Mouse (Mus musculus) heart, embryonic 14.5 days (tissue): Measurements from ENCODE around the gene Ttc21b. TPM values are rescaled to one million over a fixed set of nuclear protein-coding genes. Genes with fewer than 3 reads are reported as not detected.

ENCODE experiments used
- ATAC-seq: fragments of 200-750 bp; cut with Nextera tagmentation; 2 replicates; pipeline ENCODE4 v1.8.0; 2017; ENCODE audit warnings: low read depth, moderate TSS enrichment; ENCODE audit not compliant: insufficient number of reproducible peaks, insufficient read depth, low FRiP score
- H3K27ac ChIP-seq, 2 experiments: fragments of 200-500 bp in 1 of 2; fragments of 300-500 bp in 1 of 2; sonication (generic) in 1 of 2; replicated peaks in 1 of 2; 2 replicates each; pipeline ENCODE4 v1.5.1; 2012 to 2014; ENCODE audit warnings: low read depth in 2 of 2, low read length in 2 of 2, control low read depth in 1 of 2, mild to moderate bottlenecking in 1 of 2, mixed read lengths in 1 of 2; ENCODE audit not compliant: control insufficient read depth in 1 of 2, insufficient read depth in 1 of 2
- H3K27me3 ChIP-seq: fragments of 300-500 bp; sonication (generic); 2 replicates; pipeline ENCODE4 v1.6.1; 2014; ENCODE audit warnings: mild to moderate bottlenecking, low read length, control low read depth; ENCODE audit not compliant: control insufficient read depth, insufficient read depth
- H3K36me3 ChIP-seq: fragments of 300-500 bp; sonication (generic); 2 replicates; pipeline ENCODE4 v1.6.1; 2014; ENCODE audit warnings: mild to moderate bottlenecking, control low read depth, low read length, mixed read lengths; ENCODE audit not compliant: control insufficient read depth, insufficient read depth
- H3K4me1 ChIP-seq, 2 experiments: fragments of 200-500 bp in 1 of 2; fragments of 300-500 bp in 1 of 2; sonication (generic) in 1 of 2; 2 replicates each; pipeline ENCODE4 v1.6.1; 2012 to 2014; ENCODE audit warnings: low read length in 2 of 2, control low read depth in 1 of 2, mixed read lengths in 1 of 2; ENCODE audit not compliant: control insufficient read depth in 2 of 2, insufficient read depth in 2 of 2
- H3K4me2 ChIP-seq: fragments of 300-500 bp; sonication (generic); 2 replicates; pipeline ENCODE4 v1.6.1; 2014; ENCODE audit warnings: mild to moderate bottlenecking, low read length
- H3K4me3 ChIP-seq, 2 experiments: fragments of 200-500 bp in 1 of 2; fragments of 300-500 bp in 1 of 2; sonication (generic) in 1 of 2; 2 replicates each; pipeline ENCODE4 v1.5.1; 2012 to 2014; ENCODE audit warnings: low read length in 2 of 2, mild to moderate bottlenecking in 2 of 2, control low read depth in 1 of 2, low read depth in 1 of 2, moderate library complexity in 1 of 2; ENCODE audit not compliant: control insufficient read depth in 1 of 2, insufficient read depth in 1 of 2
- H3K9ac ChIP-seq: fragments of 300-500 bp; sonication (generic); 2 replicates; pipeline ENCODE4 v1.6.1; 2014; ENCODE audit warnings: mild to moderate bottlenecking, low read length
- H3K9me3 ChIP-seq: fragments of 300-500 bp; sonication (generic); 2 replicates; pipeline ENCODE4 v1.6.1; 2016; ENCODE audit warnings: low read length, control low read depth; ENCODE audit not compliant: control insufficient read depth
- WGBS: fragments of 180-500 bp; shearing (Covaris S2); extraction: QIAGEN DNeasy Blood & Tissue Kit; methylation state at CpG from one replicate; pipeline ENCODE4 v1.1.7; 2014; 5-methylcytosine and 5-hydroxymethylcytosine counted together
- polyA plus RNA-seq: library from polyadenylated mRNA; unstranded; fragments of >200 nt; fragmentation: Nextera tagmentation; extraction: Ambion mirVana; gene quantifications from 2 replicates; pipeline ENCODE4 v1.2.1, GENCODE M21; 2014

Gene Ttc21b
- polyA plus RNA-seq, 1 experiment from 2014 or later = 6.0 TPM

DNA sequence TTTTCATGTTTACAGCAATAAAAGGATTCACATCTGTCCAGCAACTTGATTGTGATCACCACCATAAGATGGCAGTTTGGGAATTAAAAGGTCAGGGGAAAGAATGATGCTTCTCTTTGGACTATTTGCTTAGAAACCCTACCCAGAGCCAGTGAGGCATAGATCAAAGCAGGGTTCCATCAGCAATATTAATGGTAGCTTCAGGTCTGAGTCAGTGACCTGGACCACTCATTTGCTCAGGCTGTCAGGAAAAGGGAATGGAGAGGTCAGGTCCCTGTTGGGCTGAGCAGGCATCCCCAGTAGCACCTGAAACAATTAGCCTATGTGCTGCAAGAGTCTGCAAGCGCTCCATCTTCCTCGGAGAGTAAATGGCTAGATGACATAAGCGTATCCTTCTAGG is 84.8 kb downstream of the Ttc21b start:
- Histone ChIP-seq H3K36me3 (no peaks in the 10 kb centered on the region), H3K4me3 (no peak overlapping the region), H3K9ac (no peak overlapping the region), H3K27ac (no peak overlapping the region), H3K4me2 (no peak overlapping the region), H3K27me3 (no peaks in the 10 kb centered on the region), H3K9me3 (no peaks in the 10 kb centered on the region), H3K4me1 (no peaks in the 10 kb centered on the region)
- ATAC-seq = no peak
- 95% methylated on average over 3 of the region's 3 CpGs for WGBS

DNA sequence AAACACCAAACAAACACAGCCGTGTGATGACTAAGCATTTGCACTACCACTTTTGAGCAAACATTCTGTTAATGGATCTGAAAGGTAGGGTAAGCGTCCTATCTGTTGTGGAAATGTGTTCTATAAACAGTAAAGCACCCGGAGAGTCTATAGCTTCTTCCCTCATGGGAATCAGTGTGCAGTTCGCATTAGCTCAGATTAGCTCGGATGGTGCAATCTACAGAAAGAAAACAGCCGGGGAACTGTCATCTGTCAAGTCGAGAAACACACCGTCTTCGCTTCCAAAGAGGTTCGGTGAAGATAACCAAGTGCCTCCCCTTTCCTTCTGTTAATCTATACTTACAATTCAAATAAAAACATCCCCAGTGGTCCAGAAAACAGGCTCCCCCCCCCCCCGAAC is 85.7 kb downstream of the Ttc21b start:
- H3K36me3 ChIP-seq = no peaks in the 10 kb centered on the region
- H3K27me3 ChIP-seq = no peaks in the 10 kb centered on the region
- H3K4me1 ChIP-seq = no peaks in the 10 kb centered on the region
- no peak overlapping the region for H3K9ac ChIP-seq
- ATAC-seq = no peak
- no peak overlapping the region for H3K4me3 ChIP-seq
- H3K4me2 ChIP-seq = no peak overlapping the region
- no peaks in the 10 kb centered on the region for H3K9me3 ChIP-seq
- WGBS = 16% methylated on average over 11 of the region's 11 CpGs
- H3K27ac ChIP-seq = no peak overlapping the region

DNA sequence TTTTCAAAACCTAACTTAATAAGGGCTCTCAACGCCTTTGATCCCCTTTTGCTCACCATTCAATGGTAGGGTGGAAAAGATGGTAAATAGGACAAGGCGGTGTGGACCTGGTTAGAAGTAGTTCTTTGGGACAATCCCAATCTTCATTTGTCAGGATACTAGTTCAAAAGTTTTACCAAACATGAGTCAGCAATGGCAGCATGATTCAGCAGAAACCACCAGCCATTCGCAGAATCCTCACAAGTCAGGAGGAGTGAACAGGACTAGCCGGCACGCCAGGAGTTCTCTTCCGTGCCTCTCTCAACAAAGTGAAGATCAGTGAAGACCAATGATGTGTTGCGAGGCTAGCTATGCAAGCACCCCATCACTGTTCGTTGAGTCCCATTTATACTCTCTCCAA is 91.4 kb downstream of the Ttc21b start:
- no peak overlapping the region for H3K4me2 ChIP-seq
- no peaks in the 10 kb centered on the region for H3K27me3 ChIP-seq
- no peaks in the 10 kb centered on the region for H3K4me1 ChIP-seq
- no peaks in the 10 kb centered on the region for H3K36me3 ChIP-seq
- no peaks in the 10 kb centered on the region for H3K9me3 ChIP-seq
- no peak for ATAC-seq
- no peak overlapping the region for H3K9ac ChIP-seq
- no peak overlapping the region for H3K4me3 ChIP-seq
- no peak overlapping the region for H3K27ac ChIP-seq
- 85% methylated on average over 8 of the region's 8 CpGs for WGBS

DNA sequence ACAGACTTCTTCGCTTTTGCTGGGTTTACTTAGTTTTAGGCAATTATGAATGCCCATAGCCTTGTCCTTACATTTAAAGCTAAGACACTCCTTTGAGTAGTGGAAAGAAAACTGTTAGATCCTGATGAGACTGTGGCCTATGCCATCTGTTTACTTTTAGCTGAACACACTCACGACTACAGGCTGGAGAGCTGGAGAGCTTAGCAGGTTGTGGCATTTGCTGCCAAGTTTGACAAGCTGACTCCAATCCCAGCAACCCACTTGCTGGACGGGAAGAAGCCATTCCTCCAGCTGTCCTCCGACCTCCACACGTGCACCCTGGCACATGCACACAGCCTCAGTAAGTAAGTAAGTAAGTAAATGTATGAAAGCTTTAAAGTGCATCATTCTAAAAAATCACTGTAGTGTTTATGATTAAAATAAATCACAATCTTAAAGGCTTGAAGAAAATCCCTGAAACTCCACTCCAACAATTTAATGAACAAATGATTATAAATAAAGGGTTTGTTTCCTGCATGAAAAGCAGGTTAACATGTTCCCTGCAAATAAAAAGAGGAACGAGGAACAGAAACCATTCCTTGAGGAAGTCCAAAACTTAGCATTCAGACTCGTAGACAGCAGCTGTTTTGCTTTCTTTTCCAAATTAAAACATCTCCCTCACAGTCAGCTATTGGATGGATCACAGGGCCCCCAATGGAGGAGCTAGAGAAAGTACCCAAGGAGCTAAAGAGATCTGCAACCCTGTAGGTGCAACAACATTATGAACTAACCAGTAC is 98.1 kb downstream of the Ttc21b start:
- no peak overlapping the region for H3K4me2 ChIP-seq
- no peaks in the 10 kb centered on the region for H3K9me3 ChIP-seq
- WGBS = 62% methylated on average over 7 of the region's 7 CpGs
- no peaks in the 10 kb centered on the region for H3K36me3 ChIP-seq
- no peak for ATAC-seq
- H3K4me1 ChIP-seq = no peaks in the 10 kb centered on the region
- no peak overlapping the region for H3K27ac ChIP-seq
- no peaks in the 10 kb centered on the region for H3K27me3 ChIP-seq
- no peak overlapping the region for H3K4me3 ChIP-seq
- no peak overlapping the region for H3K9ac ChIP-seq

DNA sequence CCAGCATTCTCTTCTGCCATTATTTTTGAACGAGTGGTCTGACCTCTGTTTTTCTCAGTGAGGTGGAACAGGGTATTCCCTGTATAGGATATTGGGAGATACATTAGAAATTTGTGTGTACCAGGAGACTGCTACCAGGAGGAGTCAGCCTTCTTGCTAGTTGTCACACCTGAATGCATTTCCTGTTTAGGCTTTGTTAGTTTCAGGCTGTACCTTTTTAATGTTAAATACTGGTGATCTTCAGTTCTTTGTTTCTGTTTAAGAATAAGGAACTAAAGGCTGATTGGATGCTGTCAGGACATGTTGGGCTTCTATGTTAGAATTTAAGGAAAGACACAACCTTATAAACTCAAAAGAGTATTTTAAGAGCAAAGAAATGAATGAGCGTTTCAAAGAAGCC is 105.0 kb downstream of the Ttc21b start:
- no peaks in the 10 kb centered on the region for H3K36me3 ChIP-seq
- H3K4me1 ChIP-seq = no peaks in the 10 kb centered on the region
- H3K27me3 ChIP-seq = no peaks in the 10 kb centered on the region
- H3K4me2 ChIP-seq = no peak overlapping the region
- H3K4me3 ChIP-seq = no peak overlapping the region
- no peaks in the 10 kb centered on the region for H3K9me3 ChIP-seq
- ATAC-seq = no peak
- no peak overlapping the region for H3K27ac ChIP-seq
- WGBS = 66% methylated on average over 2 of the region's 2 CpGs
- no peak overlapping the region for H3K9ac ChIP-seq

DNA sequence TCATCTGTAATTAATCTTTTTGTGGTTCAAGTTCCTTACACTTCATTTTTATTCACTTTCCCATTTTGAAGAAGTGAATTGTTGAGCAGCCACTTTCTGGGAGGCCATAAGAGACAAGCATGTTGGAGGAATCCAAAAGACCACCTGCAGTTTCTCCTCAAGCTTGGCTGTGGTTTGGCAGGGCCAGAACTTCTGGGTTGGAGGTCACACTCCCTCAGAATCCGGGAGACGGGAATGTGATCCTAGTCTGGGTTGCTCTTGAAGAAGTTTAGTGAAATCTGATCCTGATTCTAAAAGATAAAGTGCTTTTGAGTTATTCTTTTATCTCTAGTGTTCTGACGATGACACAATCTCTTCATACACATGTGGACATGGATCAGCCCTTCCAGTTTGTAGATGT is 105.9 kb downstream of the Ttc21b start:
- Histone ChIP-seq H3K9me3 (no peaks in the 10 kb centered on the region), H3K27me3 (no peaks in the 10 kb centered on the region), H3K4me2 (no peak overlapping the region), H3K4me1 (no peaks in the 10 kb centered on the region), H3K4me3 (no peak overlapping the region), H3K9ac (no peak overlapping the region), H3K36me3 (no peaks in the 10 kb centered on the region), H3K27ac (no peak overlapping the region)
- WGBS = 39% methylated on average over 3 of the region's 3 CpGs
- no peak for ATAC-seq

DNA sequence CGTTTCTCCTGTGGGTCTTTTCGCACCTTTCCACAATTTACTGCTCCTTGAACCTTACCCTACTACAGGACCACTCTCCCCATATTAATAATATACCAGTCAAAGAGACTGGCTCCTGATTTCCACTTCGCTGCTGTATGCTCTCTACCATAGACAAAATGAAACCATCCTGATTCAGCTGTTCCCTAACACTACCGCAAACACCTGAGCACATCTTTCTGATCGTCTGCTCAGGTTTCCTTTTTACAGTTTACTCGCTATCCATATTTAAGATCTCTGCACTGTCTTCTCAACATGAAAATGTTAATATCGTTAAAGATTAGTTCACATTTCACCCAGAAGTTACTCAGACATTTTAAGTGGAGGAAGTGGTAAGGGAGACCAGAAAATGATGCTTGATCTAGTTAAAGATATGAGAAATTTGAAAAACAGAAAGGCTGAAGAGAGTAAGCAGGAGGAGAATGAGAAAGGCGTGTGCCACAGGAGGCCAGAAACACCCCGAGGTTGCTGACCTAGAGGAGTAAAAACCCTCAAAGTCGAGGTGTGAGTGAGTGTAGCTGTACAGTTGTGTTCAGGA is 107.7 kb downstream of the Ttc21b start:
- H3K9ac ChIP-seq = no peak overlapping the region
- 75% methylated on average over 10 of the region's 10 CpGs for WGBS
- no peaks in the 10 kb centered on the region for H3K36me3 ChIP-seq
- H3K27me3 ChIP-seq = no peaks in the 10 kb centered on the region
- H3K4me3 ChIP-seq = no peak overlapping the region
- no peaks in the 10 kb centered on the region for H3K9me3 ChIP-seq
- no peak overlapping the region for H3K27ac ChIP-seq
- H3K4me1 ChIP-seq = no peaks in the 10 kb centered on the region; a peak in 1 of 4 replicates
- ATAC-seq = no peak
- H3K4me2 ChIP-seq = no peak overlapping the region

DNA sequence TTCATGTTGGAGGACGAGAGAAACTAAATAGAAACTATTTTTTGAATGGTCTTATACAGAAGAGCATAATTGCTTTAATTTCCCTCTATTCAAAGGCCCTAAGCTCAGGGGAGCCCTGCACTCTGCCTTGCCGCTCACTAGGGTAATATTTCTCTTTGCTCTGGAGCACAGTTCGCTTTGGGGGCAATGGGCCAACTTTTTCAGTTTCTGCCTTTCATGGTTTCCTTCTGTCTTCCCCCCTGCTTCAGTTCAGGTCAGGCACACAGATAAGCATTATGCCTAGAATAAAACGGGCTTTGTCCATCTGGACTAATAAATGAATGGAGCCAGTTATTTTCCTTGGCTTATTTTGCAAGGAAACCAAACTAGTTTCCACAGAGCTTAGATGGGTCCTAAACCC is 109.9 kb downstream of the Ttc21b start:
- no peak for ATAC-seq
- Histone ChIP-seq H3K4me3 (no peak overlapping the region), H3K27ac (no peak overlapping the region), H3K27me3 (no peaks in the 10 kb centered on the region), H3K36me3 (no peaks in the 10 kb centered on the region), H3K4me2 (no peak overlapping the region), H3K9me3 (no peaks in the 10 kb centered on the region), H3K9ac (no peak overlapping the region), H3K4me1 (no peaks in the 10 kb centered on the region; a peak in 1 of 4 replicates)
- 53% methylated on average over 4 of the region's 4 CpGs for WGBS
